Mouse (Mus musculus) olfactory bulb, adult 2 months (tissue): ENCODE data around the gene Carmil3.

Experiments
- CTCF ChIP-seq: fragments of 200-500 bp; IDR thresholded peaks from 2 replicates; pipeline ENCODE4 v1.5.1; 2012; ENCODE audit warnings: low read depth, mild to moderate bottlenecking, low read length, moderate library complexity; ENCODE audit not compliant: insufficient read depth
- POLR2A ChIP-seq: fragments of 200-500 bp; IDR thresholded peaks from 2 replicates; pipeline ENCODE4 v1.6.1; 2012; ENCODE audit warnings: mild to moderate bottlenecking, low read depth, low read length, moderate library complexity; ENCODE audit not compliant: insufficient read depth

GRCm38 (mm10) chr14:55491291-55491833 lies 911 bp downstream of the Carmil3 start:
- no peak for TF ChIP-seq POLR2A
- TF ChIP-seq CTCF = no peak
